Mouse (Mus musculus): ENCODE measurements around the gene Phospho1. TPM values are rescaled to one million over a fixed set of nuclear protein-coding genes. Genes with fewer than 3 reads are reported as not detected.

The Phospho1 gene
- polyA plus RNA-seq, 1 experiment from 2014 or later, result 2.1 TPM

GRCm38 (mm10) chr11:95827464-95828085 is 3.3 kb downstream of the Phospho1 start:
- in situ Hi-C loops (cut with MboI; ENCODE audit: low pct_unique_long_range_greater_than_20kb), result no loop called here
- ChIA-PET CTCF (interaction anchor here (0.7 to 1.7 kb wide), 13 partner anchors 8 to 313 kb away, joined by 3 to 5 read pairs (median 3); partner anchors contain the start of gene Snf8), POLR2A (no interaction called here)
- ATAC-seq (no peak), DNase-seq (ENCODE audit: low read depth, low spot score) (peak; percentile 25)
- TF ChIP-seq CTCF (IDR thresholded peaks at IDR 0.05), result no peak
- peaks cover 14% of the 10 kb centered on the region for H3K27me3 ChIP-seq

- POLR2A ChIA-PET, result no interaction called here
- ATAC-seq (no peak), DNase-seq (ENCODE audit: low read depth, low spot score) (no peak)
- in situ Hi-C loops (cut with MboI; ENCODE audit: low pct_unique_long_range_greater_than_20kb), result no loop called here
- CTCF ChIA-PET, result interaction anchor here (1.0 to 1.7 kb wide), 10 partner anchors 8 to 262 kb away, joined by 3 to 5 read pairs (median 3); no protein-coding TSS in a partner anchor
- TF ChIP-seq CTCF (IDR thresholded peaks at IDR 0.05), result no peak
- H3K27me3 ChIP-seq, result peaks cover 14% of the 10 kb centered on the region
Measured at GRCm38 (mm10) chr11:95828181-95828964, 4.1 kb downstream of the Phospho1 start.

- in situ Hi-C loops (cut with MboI; ENCODE audit: low pct_unique_long_range_greater_than_20kb), result no loop called here
- DNase-seq (ENCODE audit: low read depth, low spot score) (no peak), ATAC-seq (no peak)
- ChIA-PET POLR2A (no interaction called here), CTCF (no interaction called here)
- peaks cover 14% of the 10 kb centered on the region for H3K27me3 ChIP-seq
- no peak for TF ChIP-seq CTCF (IDR thresholded peaks at IDR 0.05)
Measured at GRCm38 (mm10) chr11:95829526-95830050, 5.3 kb downstream of the Phospho1 start.

GRCm38 (mm10) chr11:95830411-95831275 is 6.3 kb downstream of the Phospho1 start:
- no peak for ATAC-seq
- TF ChIP-seq CTCF (IDR thresholded peaks at IDR 0.05), result no peak
- in situ Hi-C loops (cut with MboI; ENCODE audit: low pct_unique_long_range_greater_than_20kb), result no loop called here
- DNase-seq (ENCODE audit: low read depth, low spot score), result no peak
- POLR2A ChIA-PET, result no interaction called here
- H3K27me3 ChIP-seq, result peaks cover 7% of the 10 kb centered on the region
- CTCF ChIA-PET, result no interaction called here

- POLR2A ChIA-PET, result no interaction called here
- peaks cover 7% of the 10 kb centered on the region for H3K27me3 ChIP-seq
- CTCF ChIA-PET, result no interaction called here
- DNase-seq (ENCODE audit: low read depth, low spot score) (no peak), ATAC-seq (no peak)
- in situ Hi-C loops (cut with MboI; ENCODE audit: low pct_unique_long_range_greater_than_20kb), result no loop called here
- no peak for TF ChIP-seq CTCF (IDR thresholded peaks at IDR 0.05)
Measured at GRCm38 (mm10) chr11:95831276-95831619, 6.9 kb downstream of the Phospho1 start.

- DNase-seq (ENCODE audit: low read depth, low spot score), result no peak
- in situ Hi-C loops (cut with MboI; ENCODE audit: low pct_unique_long_range_greater_than_20kb), result no loop called here
- peaks cover 7% of the 10 kb centered on the region for H3K27me3 ChIP-seq
- ATAC-seq, result no peak
- CTCF ChIA-PET, result no interaction called here
- POLR2A ChIA-PET, result no interaction called here
- no peak for TF ChIP-seq CTCF (IDR thresholded peaks at IDR 0.05)
Measured at GRCm38 (mm10) chr11:95831641-95832040, 7.3 kb downstream of the Phospho1 start.

- peaks cover 7% of the 10 kb centered on the region for H3K27me3 ChIP-seq
- TF ChIP-seq CTCF (IDR thresholded peaks at IDR 0.05), result no peak
- ATAC-seq, result no peak
- in situ Hi-C loops (cut with MboI; ENCODE audit: low pct_unique_long_range_greater_than_20kb), result no loop called here
- ChIA-PET POLR2A (no interaction called here), CTCF (interaction anchor here (1.0 kb wide), 1 partner anchor 18 kb away, joined by 3 read pairs; no protein-coding TSS in a partner anchor)
- no peak for DNase-seq (ENCODE audit: low read depth, low spot score)
Measured at GRCm38 (mm10) chr11:95832129-95833005, 8.1 kb downstream of the Phospho1 start.

GRCm38 (mm10) chr11:95833006-95833570 is 8.8 kb downstream of the Phospho1 start:
- ATAC-seq (no peak), DNase-seq (ENCODE audit: low read depth, low spot score) (no peak)
- in situ Hi-C loops (cut with MboI; ENCODE audit: low pct_unique_long_range_greater_than_20kb), result no loop called here
- no peak for TF ChIP-seq CTCF (IDR thresholded peaks at IDR 0.05)
- POLR2A ChIA-PET, result no interaction called here
- peaks cover 7% of the 10 kb centered on the region for H3K27me3 ChIP-seq
- CTCF ChIA-PET, result interaction anchor here (1.0 kb wide), 1 partner anchor 18 kb away, joined by 3 read pairs; no protein-coding TSS in a partner anchor

- no peak for TF ChIP-seq CTCF (IDR thresholded peaks at IDR 0.05)
- ChIA-PET POLR2A (no interaction called here), CTCF (no interaction called here)
- H3K27me3 ChIP-seq, result peaks cover 7% of the 10 kb centered on the region
- DNase-seq (ENCODE audit: low read depth, low spot score) (no peak), ATAC-seq (no peak)
- in situ Hi-C loops (cut with MboI; ENCODE audit: low pct_unique_long_range_greater_than_20kb), result no loop called here
Measured at GRCm38 (mm10) chr11:95833631-95834142, 9.4 kb downstream of the Phospho1 start.
